Mouse (Mus musculus): ENCODE results near the gene Sdk1. TPM values are rescaled to one million over a fixed set of nuclear protein-coding genes. Genes with fewer than 3 reads are reported as not detected.

Sdk1 gene
- polyA plus RNA-seq, 1 experiment from 2014 or later: 1.1 TPM

DNA sequence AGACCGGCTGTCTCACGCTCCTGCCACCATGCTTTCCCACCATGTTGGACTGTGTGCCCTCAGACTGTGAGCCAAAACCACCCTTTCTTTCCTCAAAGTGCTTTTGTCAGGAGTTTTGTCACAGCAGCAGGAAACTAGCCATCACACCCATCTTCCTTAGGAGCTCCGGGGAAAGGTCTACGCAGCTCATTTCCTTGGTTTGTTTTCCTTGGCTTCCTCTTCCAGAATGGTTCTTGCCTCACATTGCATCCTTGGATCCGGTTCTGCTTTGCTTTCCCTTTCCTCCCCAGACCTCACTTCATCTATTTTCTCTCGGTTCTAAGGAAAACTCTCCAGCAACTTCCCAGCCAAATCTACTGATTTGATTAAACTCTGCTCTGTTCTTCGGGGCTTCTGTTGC lies 658.5 kb downstream of the Sdk1 start:
- no peaks in the 10 kb centered on the region for H3K9me3 ChIP-seq (replicated peaks; ENCODE audit: control insufficient read depth, low read length)
- ATAC-seq: no peak
- H3K27ac ChIP-seq (ENCODE audit: low read depth, low read length): no peak overlapping the region
- H3K4me2 ChIP-seq (ENCODE audit: low read length): no peak overlapping the region
- H3K4me3 ChIP-seq (ENCODE audit: low read depth, low read length): no peak overlapping the region
- H3K4me1 ChIP-seq (ENCODE audit: control insufficient read depth, insufficient read depth, low read length): no peaks in the 10 kb centered on the region
- DNase-seq (ENCODE audit: low spot score): no peak
- no peaks in the 10 kb centered on the region for H3K27me3 ChIP-seq (replicated peaks; ENCODE audit: control insufficient read depth, insufficient read depth, low read length)
- H3K36me3 ChIP-seq (ENCODE audit: control insufficient read depth, insufficient read depth, low read length): no peaks in the 10 kb centered on the region
- 91% methylated on average over 7 of the region's 7 CpGs for WGBS
- no peak overlapping the region for H3K9ac ChIP-seq (ENCODE audit: low read length)

DNA sequence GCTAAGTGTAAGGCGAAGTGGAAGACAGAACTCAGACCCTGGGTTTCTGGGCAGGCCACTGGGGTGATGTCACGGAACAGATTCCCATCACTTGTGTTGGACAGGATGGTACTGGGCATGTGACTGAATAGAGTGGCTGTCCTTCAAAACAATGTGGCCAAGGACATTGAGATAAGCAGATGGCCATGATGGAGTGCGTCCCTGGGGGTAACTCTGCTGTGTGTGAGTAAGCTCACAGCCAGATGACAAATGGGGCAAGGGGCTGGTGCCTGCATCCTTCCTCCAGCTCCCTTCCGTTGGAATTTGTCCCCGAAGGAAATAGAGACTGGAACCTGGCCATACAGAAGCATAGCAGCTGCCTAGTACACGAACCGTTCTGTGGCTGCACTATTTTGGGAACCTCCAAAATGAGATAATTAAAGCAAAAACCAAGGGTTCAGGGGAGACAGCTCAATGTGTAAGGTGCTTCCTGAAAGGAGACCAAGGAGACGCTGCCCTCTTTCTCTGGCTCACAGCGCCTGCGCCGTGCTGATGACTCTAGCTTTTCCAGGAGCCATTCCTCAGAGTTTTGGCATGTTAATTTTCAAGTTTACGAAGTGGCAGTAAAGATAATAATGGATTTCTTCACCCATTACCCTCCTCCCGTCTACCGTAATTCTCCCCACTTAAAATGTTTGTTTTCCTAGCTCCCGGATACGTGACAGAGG lies 661.4 kb downstream of the Sdk1 start:
- Histone ChIP-seq H3K27me3 (replicated peaks; ENCODE audit: control insufficient read depth, insufficient read depth, low read length) (no peaks in the 10 kb centered on the region), H3K27ac (ENCODE audit: low read depth, low read length) (no peak overlapping the region), H3K9ac (ENCODE audit: low read length) (no peak overlapping the region), H3K4me3 (ENCODE audit: low read depth, low read length) (no peak overlapping the region), H3K9me3 (replicated peaks; ENCODE audit: control insufficient read depth, low read length) (no peaks in the 10 kb centered on the region), H3K36me3 (ENCODE audit: control insufficient read depth, insufficient read depth, low read length) (no peaks in the 10 kb centered on the region), H3K4me2 (ENCODE audit: low read length) (no peak overlapping the region), H3K4me1 (ENCODE audit: control insufficient read depth, insufficient read depth, low read length) (no peaks in the 10 kb centered on the region)
- no peak for DNase-seq (ENCODE audit: low spot score)
- 78% methylated on average over 16 of the region's 16 CpGs for WGBS
- ATAC-seq: no peak

DNA sequence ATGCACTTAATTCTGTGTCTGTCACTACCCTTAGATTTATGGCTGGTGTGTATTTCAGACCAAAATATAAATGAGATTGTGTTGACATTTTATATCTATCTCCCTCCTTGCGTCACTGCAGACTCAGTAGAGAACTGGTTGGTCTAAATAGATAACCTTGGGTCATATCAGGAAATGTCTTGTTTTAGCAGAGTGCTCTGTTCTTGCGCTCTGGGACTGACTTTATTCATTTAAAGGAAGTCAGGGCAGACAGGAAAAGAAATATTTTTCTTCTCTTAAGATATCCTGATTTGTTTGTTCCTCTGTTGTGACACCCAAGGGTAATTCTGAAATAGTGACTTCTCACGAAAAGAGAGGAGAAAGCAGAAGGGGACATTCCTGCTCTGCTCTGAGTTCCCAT lies 669.2 kb downstream of the Sdk1 start:
- Histone ChIP-seq H3K4me1 (ENCODE audit: control insufficient read depth, insufficient read depth, low read length) (no peaks in the 10 kb centered on the region), H3K27me3 (replicated peaks; ENCODE audit: control insufficient read depth, insufficient read depth, low read length) (no peaks in the 10 kb centered on the region), H3K9me3 (replicated peaks; ENCODE audit: control insufficient read depth, low read length) (no peaks in the 10 kb centered on the region), H3K9ac (ENCODE audit: low read length) (no peak overlapping the region), H3K27ac (ENCODE audit: low read depth, low read length) (no peak overlapping the region), H3K4me3 (ENCODE audit: low read depth, low read length) (no peak overlapping the region), H3K4me2 (ENCODE audit: low read length) (no peak overlapping the region), H3K36me3 (ENCODE audit: control insufficient read depth, insufficient read depth, low read length) (no peaks in the 10 kb centered on the region)
- no peak for ATAC-seq
- WGBS: 85% methylated on average over 3 of the region's 3 CpGs
- no peak for DNase-seq (ENCODE audit: low spot score)

DNA sequence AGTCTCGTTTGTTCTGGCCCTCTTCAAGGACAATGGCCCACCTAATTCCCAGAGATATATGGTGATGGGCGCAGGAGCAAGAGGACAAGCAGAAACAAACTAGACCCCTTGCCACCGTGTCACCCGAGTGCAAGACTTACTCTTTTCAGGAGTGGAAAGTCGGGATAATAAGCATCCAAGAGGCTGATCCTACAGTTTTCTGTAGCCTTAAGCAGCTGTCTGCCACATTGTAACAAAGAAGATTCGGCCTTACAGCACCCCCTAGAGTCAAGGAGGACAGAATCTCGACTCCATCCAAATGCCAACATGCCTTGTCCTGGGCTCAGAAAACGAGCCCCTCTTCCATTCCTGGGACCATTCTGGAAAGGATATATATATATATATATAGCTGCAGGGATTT lies 669.6 kb downstream of the Sdk1 start:
- peak; percentile 23 for DNase-seq (ENCODE audit: low spot score)
- Histone ChIP-seq H3K36me3 (ENCODE audit: control insufficient read depth, insufficient read depth, low read length) (no peaks in the 10 kb centered on the region), H3K9ac (ENCODE audit: low read length) (no peak overlapping the region), H3K9me3 (replicated peaks; ENCODE audit: control insufficient read depth, low read length) (no peaks in the 10 kb centered on the region), H3K4me2 (ENCODE audit: low read length) (no peak overlapping the region), H3K4me3 (ENCODE audit: low read depth, low read length) (no peak overlapping the region), H3K27ac (ENCODE audit: low read depth, low read length) (no peak overlapping the region), H3K27me3 (replicated peaks; ENCODE audit: control insufficient read depth, insufficient read depth, low read length) (no peaks in the 10 kb centered on the region), H3K4me1 (ENCODE audit: control insufficient read depth, insufficient read depth, low read length) (no peaks in the 10 kb centered on the region)
- ATAC-seq: no peak
- 68% methylated on average over 8 of the region's 8 CpGs for WGBS

- Histone ChIP-seq H3K27ac (ENCODE audit: low read depth, low read length) (no peak overlapping the region), H3K9me3 (replicated peaks; ENCODE audit: control insufficient read depth, low read length) (no peaks in the 10 kb centered on the region), H3K4me2 (ENCODE audit: low read length) (no peak overlapping the region), H3K4me3 (ENCODE audit: low read depth, low read length) (no peak overlapping the region), H3K9ac (ENCODE audit: low read length) (no peak overlapping the region), H3K36me3 (ENCODE audit: control insufficient read depth, insufficient read depth, low read length) (no peaks in the 10 kb centered on the region), H3K4me1 (ENCODE audit: control insufficient read depth, insufficient read depth, low read length) (0 out of 2 replicates have a peak, but pooled peaks cover 2% of the 10 kb centered on the region), H3K27me3 (replicated peaks; ENCODE audit: control insufficient read depth, insufficient read depth, low read length) (no peaks in the 10 kb centered on the region)
- 53% methylated on average over 7 of the region's 7 CpGs for WGBS
- ATAC-seq (no peak), DNase-seq (ENCODE audit: low spot score) (peak; percentile 54)
Measured at GRCm38 (mm10) chr5:141912881-141913280, 671.6 kb downstream of the Sdk1 start.

GRCm38 (mm10) chr5:141916954-141917353 lies 675.7 kb downstream of the Sdk1 start:
- no peak for ATAC-seq
- WGBS: 9% methylated on average over 2 of the region's 2 CpGs
- Histone ChIP-seq H3K27ac (ENCODE audit: low read depth, low read length) (0 out of 2 replicates have a peak overlapping the region, but pooled peaks have one; percentile 27), H3K4me3 (ENCODE audit: low read depth, low read length) (no peak overlapping the region), H3K27me3 (replicated peaks; ENCODE audit: control insufficient read depth, insufficient read depth, low read length) (no peaks in the 10 kb centered on the region), H3K9me3 (replicated peaks; ENCODE audit: control insufficient read depth, low read length) (no peaks in the 10 kb centered on the region), H3K4me2 (ENCODE audit: low read length) (no peak overlapping the region), H3K36me3 (ENCODE audit: control insufficient read depth, insufficient read depth, low read length) (no peaks in the 10 kb centered on the region), H3K9ac (ENCODE audit: low read length) (no peak overlapping the region), H3K4me1 (ENCODE audit: control insufficient read depth, insufficient read depth, low read length) (0 out of 2 replicates have a peak, but pooled peaks cover 2% of the 10 kb centered on the region)
- peak; percentile 55 for DNase-seq (ENCODE audit: low spot score)

GRCm38 (mm10) chr5:141939000-141939399 lies 697.7 kb downstream of the Sdk1 start:
- WGBS: 87% methylated on average over 9 of the region's 9 CpGs
- H3K4me1 ChIP-seq (ENCODE audit: control insufficient read depth, insufficient read depth, low read length): no peaks in the 10 kb centered on the region
- no peak overlapping the region for H3K4me3 ChIP-seq (ENCODE audit: low read depth, low read length)
- no peaks in the 10 kb centered on the region for H3K36me3 ChIP-seq (ENCODE audit: control insufficient read depth, insufficient read depth, low read length)
- DNase-seq (ENCODE audit: low spot score): no peak
- H3K27ac ChIP-seq (ENCODE audit: low read depth, low read length): no peak overlapping the region
- no peaks in the 10 kb centered on the region for H3K9me3 ChIP-seq (replicated peaks; ENCODE audit: control insufficient read depth, low read length)
- no peak for ATAC-seq
- no peaks in the 10 kb centered on the region for H3K27me3 ChIP-seq (replicated peaks; ENCODE audit: control insufficient read depth, insufficient read depth, low read length)
- no peak overlapping the region for H3K4me2 ChIP-seq (ENCODE audit: low read length)
- H3K9ac ChIP-seq (ENCODE audit: low read length): no peak overlapping the region

DNA sequence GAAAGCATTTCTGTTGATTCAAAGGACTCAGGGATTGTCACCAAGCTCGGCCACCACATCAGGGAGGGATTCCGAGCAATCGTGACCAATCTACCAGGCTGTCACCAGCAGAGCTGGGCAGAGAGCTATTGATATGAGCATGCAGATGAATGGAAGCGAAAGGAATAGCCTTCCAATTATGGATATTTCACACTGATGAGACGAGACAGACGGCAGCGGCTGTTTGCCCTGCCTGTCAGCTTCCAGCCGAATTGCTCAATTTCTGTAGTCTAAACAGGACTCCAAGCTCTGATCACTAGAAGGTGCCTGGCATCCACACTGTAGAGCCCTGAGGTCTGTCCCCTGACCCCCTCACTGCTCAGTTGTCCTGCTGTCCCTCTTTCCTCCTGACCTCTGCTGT lies 699.3 kb downstream of the Sdk1 start:
- no peak overlapping the region for H3K27ac ChIP-seq (ENCODE audit: low read depth, low read length)
- no peaks in the 10 kb centered on the region for H3K27me3 ChIP-seq (replicated peaks; ENCODE audit: control insufficient read depth, insufficient read depth, low read length)
- no peak overlapping the region for H3K9ac ChIP-seq (ENCODE audit: low read length)
- H3K4me1 ChIP-seq (ENCODE audit: control insufficient read depth, insufficient read depth, low read length): no peaks in the 10 kb centered on the region
- H3K4me2 ChIP-seq (ENCODE audit: low read length): no peak overlapping the region
- no peak overlapping the region for H3K4me3 ChIP-seq (ENCODE audit: low read depth, low read length)
- WGBS: 78% methylated on average over 8 of the region's 8 CpGs
- DNase-seq (ENCODE audit: low spot score): no peak
- no peak for ATAC-seq
- H3K9me3 ChIP-seq (replicated peaks; ENCODE audit: control insufficient read depth, low read length): no peaks in the 10 kb centered on the region
- H3K36me3 ChIP-seq (ENCODE audit: control insufficient read depth, insufficient read depth, low read length): no peaks in the 10 kb centered on the region

- no peak overlapping the region for H3K9ac ChIP-seq (ENCODE audit: low read length)
- no peaks in the 10 kb centered on the region for H3K9me3 ChIP-seq (replicated peaks; ENCODE audit: control insufficient read depth, low read length)
- ATAC-seq (no peak), DNase-seq (ENCODE audit: low spot score) (peak; percentile 24)
- no peak overlapping the region for H3K4me3 ChIP-seq (ENCODE audit: low read depth, low read length)
- 58% methylated on average over 11 of the region's 11 CpGs for WGBS
- H3K27ac ChIP-seq (ENCODE audit: low read depth, low read length): no peak overlapping the region
- no peaks in the 10 kb centered on the region for H3K36me3 ChIP-seq (ENCODE audit: control insufficient read depth, insufficient read depth, low read length)
- no peaks in the 10 kb centered on the region for H3K4me1 ChIP-seq (ENCODE audit: control insufficient read depth, insufficient read depth, low read length)
- no peak overlapping the region for H3K4me2 ChIP-seq (ENCODE audit: low read length)
- no peaks in the 10 kb centered on the region for H3K27me3 ChIP-seq (replicated peaks; ENCODE audit: control insufficient read depth, insufficient read depth, low read length)
Measured at GRCm38 (mm10) chr5:141950791-141951190, 709.5 kb downstream of the Sdk1 start.
